Mouse (Mus musculus) MEL (cell line): ENCODE data around the gene Olfr39. TPM values are rescaled to one million over a fixed set of nuclear protein-coding genes. Genes with fewer than 3 reads are reported as not detected.

ENCODE experiments used
- DNase-seq: peaks from one replicate; pipeline ENCODE4 v3.0.0; 2011; ENCODE audit warnings: low read depth, low spot score
- H3K27ac ChIP-seq: 2 replicates; pipeline ENCODE4 v1.5.1; 2012; ENCODE audit warnings: low read depth, mild to moderate bottlenecking, control low read depth, low read length, moderate library complexity; ENCODE audit not compliant: control insufficient read depth
- H3K27me3 ChIP-seq, 2 experiments: fragments of 150-350 bp in 1 of 2; sonication (generic) in 1 of 2; 2 replicates each; pipeline ENCODE4 v1.6.1; 2012; ENCODE audit warnings: low read length in 2 of 2, mild to moderate bottlenecking in 2 of 2, improper control_type of control experiment in 1 of 2, moderate library complexity in 1 of 2; ENCODE audit not compliant: insufficient read depth in 2 of 2, control insufficient read depth in 1 of 2
- H3K36me3 ChIP-seq, 2 experiments: 2 replicates each; pipeline ENCODE4 v1.6.1; 2012 to 2014; ENCODE audit warnings: low read length in 2 of 2, improper control_type of control experiment in 1 of 2, inconsistent platforms in 1 of 2, mild to moderate bottlenecking in 1 of 2; ENCODE audit not compliant: insufficient read depth in 2 of 2, control insufficient read depth in 1 of 2
- H3K4me1 ChIP-seq, 2 experiments: fragments of 150-350 bp in 1 of 2; sonication (generic) in 1 of 2; 2 replicates each; pipeline ENCODE4 v1.6.1; 2012; ENCODE audit warnings: low read length in 2 of 2, improper control_type of control experiment in 1 of 2, mild to moderate bottlenecking in 1 of 2; ENCODE audit not compliant: insufficient read depth in 2 of 2, control insufficient read depth in 1 of 2
- H3K4me3 ChIP-seq, 2 experiments: fragments of 150-350 bp in 1 of 2; sonication (generic) in 1 of 2; 2 replicates each; pipeline ENCODE4 v1.5.1; 2012; ENCODE audit warnings: low read depth in 2 of 2, low read length in 2 of 2, mild to moderate bottlenecking in 2 of 2, moderate library complexity in 2 of 2, control low read depth in 1 of 2, improper control_type of control experiment in 1 of 2; ENCODE audit not compliant: control insufficient read depth in 1 of 2, insufficient read depth in 1 of 2
- H3K79me2 ChIP-seq: 2 replicates; pipeline ENCODE4 v1.6.1; 2012; ENCODE audit warnings: mild to moderate bottlenecking, low read length, moderate library complexity; ENCODE audit not compliant: control insufficient read depth, poor library complexity, insufficient read depth
- H3K9ac ChIP-seq: 2 replicates; pipeline ENCODE4 v1.6.1; 2012; ENCODE audit warnings: low read depth, mild to moderate bottlenecking, control low read depth, low read length, moderate library complexity; ENCODE audit not compliant: control insufficient read depth, poor library complexity, severe bottlenecking
- H3K9me3 ChIP-seq: fragments of 150-350 bp; sonication (generic); replicated peaks from 2 replicates; pipeline ENCODE4 v1.6.1; 2012; ENCODE audit warnings: mild to moderate bottlenecking, low read length, improper control_type of control experiment, moderate library complexity; ENCODE audit not compliant: insufficient read depth
- BHLHE40 ChIP-seq: IDR thresholded peaks from 2 replicates; pipeline ENCODE4 v1.6.1; 2012; ENCODE audit warnings: low read depth, mild to moderate bottlenecking, inconsistent platforms, low read length, improper control_type of control experiment, borderline replicate concordance
- CHD1 ChIP-seq: IDR thresholded peaks from 2 replicates; pipeline ENCODE4 v1.6.1; 2012; ENCODE audit warnings: low read depth, mild to moderate bottlenecking, inconsistent platforms, low read length, improper control_type of control experiment
- CTCF ChIP-seq, 3 experiments: IDR thresholded peaks in 2 of 3; conservative IDR thresholded peaks in 1 of 3; 2 replicates each; pipeline ENCODE4 v1.5.1; 2011 to 2012; ENCODE audit warnings: low read length in 3 of 3, low read depth in 2 of 3, mild to moderate bottlenecking in 2 of 3, improper control_type of control experiment in 1 of 3, inconsistent platforms in 1 of 3, mixed read lengths in 1 of 3, moderate library complexity in 1 of 3; ENCODE audit not compliant: control insufficient read depth in 1 of 3, insufficient read depth in 1 of 3, poor library complexity in 1 of 3, severe bottlenecking in 1 of 3
- E2F4 ChIP-seq: IDR thresholded peaks from 2 replicates; pipeline ENCODE4 v1.6.1; 2011; ENCODE audit warnings: low read depth, low read length, improper control_type of control experiment, borderline replicate concordance
- EP300 ChIP-seq, 2 experiments: IDR thresholded peaks; 2 replicates each; pipeline ENCODE4 v1.6.1; 2011; ENCODE audit warnings: improper control_type of control experiment in 2 of 2, low read length in 2 of 2, low read depth in 1 of 2, mild to moderate bottlenecking in 1 of 2
- ETS1 ChIP-seq: IDR thresholded peaks from 2 replicates; pipeline ENCODE4 v1.6.1; 2012; ENCODE audit warnings: low read depth, mild to moderate bottlenecking, inconsistent platforms, low read length, improper control_type of control experiment, moderate library complexity
- GABPA ChIP-seq: IDR thresholded peaks from 2 replicates; pipeline ENCODE4 v1.6.1; 2012; ENCODE audit warnings: low read depth, mild to moderate bottlenecking, inconsistent platforms, low read length, improper control_type of control experiment, moderate library complexity
- GATA1 ChIP-seq: IDR thresholded peaks from 2 replicates; pipeline ENCODE4 v1.6.1; 2011; ENCODE audit warnings: low read depth, low read length, improper control_type of control experiment
- HCFC1 ChIP-seq: IDR thresholded peaks from 2 replicates; pipeline ENCODE4 v1.6.1; 2012; ENCODE audit warnings: low read depth, mild to moderate bottlenecking, inconsistent platforms, low read length, improper control_type of control experiment, moderate library complexity
- JUND ChIP-seq: IDR thresholded peaks from 2 replicates; pipeline ENCODE4 v1.6.1; 2011; ENCODE audit warnings: low read depth, mild to moderate bottlenecking, improper control_type of control experiment, low read length
- KAT2A ChIP-seq: conservative IDR thresholded peaks from 2 replicates; pipeline ENCODE4 v1.6.1; 2012; ENCODE audit warnings: low read depth, low read length, improper control_type of control experiment, inconsistent platforms
- MAFK ChIP-seq: IDR thresholded peaks from 2 replicates; pipeline ENCODE4 v1.6.1; 2011; ENCODE audit warnings: low read depth, mild to moderate bottlenecking, low read length, improper control_type of control experiment, borderline replicate concordance
- MAX ChIP-seq: IDR thresholded peaks from 2 replicates; pipeline ENCODE4 v1.6.1; 2011; ENCODE audit warnings: low read length, improper control_type of control experiment
- MAZ ChIP-seq: IDR thresholded peaks from 2 replicates; pipeline ENCODE4 v1.6.1; 2012; ENCODE audit warnings: low read depth, mild to moderate bottlenecking, inconsistent platforms, low read length, improper control_type of control experiment
- MEF2A ChIP-seq: IDR thresholded peaks from 2 replicates; pipeline ENCODE4 v1.6.1; 2014; ENCODE audit warnings: low read depth, mild to moderate bottlenecking, inconsistent platforms, low read length, improper control_type of control experiment; ENCODE audit not compliant: poor library complexity, insufficient replicate concordance, severe bottlenecking; ENCODE audit errors: extremely low read depth
- MXI1 ChIP-seq: IDR thresholded peaks from 2 replicates; pipeline ENCODE4 v1.6.1; 2011; ENCODE audit warnings: mild to moderate bottlenecking, low read depth, low read length, improper control_type of control experiment
- MYB ChIP-seq: IDR thresholded peaks from 2 replicates; pipeline ENCODE4 v1.6.1; 2011; ENCODE audit warnings: mild to moderate bottlenecking, low read depth, low read length, improper control_type of control experiment
- MYC ChIP-seq: IDR thresholded peaks from 2 replicates; pipeline ENCODE4 v1.6.1; 2011; ENCODE audit warnings: low read depth, mild to moderate bottlenecking, low read length, improper control_type of control experiment, moderate library complexity
- NELFE ChIP-seq: IDR thresholded peaks from 2 replicates; pipeline ENCODE4 v1.6.1; 2011; ENCODE audit warnings: low read depth, low read length, improper control_type of control experiment
- NRF1 ChIP-seq: IDR thresholded peaks from 2 replicates; pipeline ENCODE4 v1.6.1; 2014; ENCODE audit warnings: low read depth, mild to moderate bottlenecking, inconsistent platforms, low read length, improper control_type of control experiment, moderate library complexity; ENCODE audit not compliant: poor library complexity, insufficient read depth, severe bottlenecking
- POLR2A ChIP-seq, 2 experiments: IDR thresholded peaks; 2 replicates each; pipeline ENCODE4 v1.6.1; 2011 to 2012; ENCODE audit warnings: low read length in 2 of 2, mild to moderate bottlenecking in 2 of 2, control low read depth in 1 of 2, improper control_type of control experiment in 1 of 2, low read depth in 1 of 2, moderate library complexity in 1 of 2; ENCODE audit not compliant: control insufficient read depth in 1 of 2, insufficient read depth in 1 of 2, poor library complexity in 1 of 2
- POLR2AphosphoS2 ChIP-seq: IDR thresholded peaks from 2 replicates; pipeline ENCODE4 v1.6.1; 2011; ENCODE audit warnings: low read length, improper control_type of control experiment
- POLR2AphosphoS5 ChIP-seq: IDR thresholded peaks from 2 replicates; pipeline ENCODE4 v1.6.1; 2012; ENCODE audit warnings: low read depth, borderline replicate concordance, mild to moderate bottlenecking, inconsistent platforms, low read length, moderate library complexity, mixed read lengths
- RAD21 ChIP-seq: IDR thresholded peaks from 2 replicates; pipeline ENCODE4 v1.6.1; 2011; ENCODE audit warnings: mild to moderate bottlenecking, low read depth, low read length, improper control_type of control experiment
- RCOR1 ChIP-seq: IDR thresholded peaks from 2 replicates; pipeline ENCODE4 v1.6.1; 2012; ENCODE audit warnings: low read depth, mild to moderate bottlenecking, inconsistent platforms, low read length, improper control_type of control experiment
- SIN3A ChIP-seq: IDR thresholded peaks from 2 replicates; pipeline ENCODE4 v1.6.1; 2012; ENCODE audit warnings: low read length, improper control_type of control experiment, inconsistent platforms
- SMC3 ChIP-seq: IDR thresholded peaks from 2 replicates; pipeline ENCODE4 v1.6.1; 2011; ENCODE audit warnings: low read depth, low read length, improper control_type of control experiment
- TAL1 ChIP-seq: IDR thresholded peaks from 2 replicates; pipeline ENCODE4 v1.6.1; 2012; ENCODE audit warnings: mild to moderate bottlenecking, inconsistent platforms, low read length, moderate library complexity, mixed read lengths
- TBP ChIP-seq: IDR thresholded peaks from 2 replicates; pipeline ENCODE4 v1.8.0; 2011; ENCODE audit warnings: low read depth, low read length, improper control_type of control experiment
- TCF12 ChIP-seq: IDR thresholded peaks from 2 replicates; pipeline ENCODE4 v1.6.1; 2014; ENCODE audit warnings: low read depth, mild to moderate bottlenecking, inconsistent platforms, low read length, improper control_type of control experiment, moderate library complexity
- UBTF ChIP-seq: IDR thresholded peaks from 2 replicates; pipeline ENCODE4 v1.6.1; 2012; ENCODE audit warnings: low read depth, mild to moderate bottlenecking, inconsistent platforms, low read length, improper control_type of control experiment, moderate library complexity, borderline replicate concordance; ENCODE audit not compliant: insufficient read depth
- USF1 ChIP-seq: IDR thresholded peaks from 2 replicates; pipeline ENCODE4 v1.6.1; 2014; ENCODE audit warnings: low read depth, mild to moderate bottlenecking, inconsistent platforms, low read length, improper control_type of control experiment, moderate library complexity
- USF2 ChIP-seq, 2 experiments: IDR thresholded peaks; 2 replicates each; pipeline ENCODE4 v1.6.1; 2011 to 2012; ENCODE audit warnings: improper control_type of control experiment in 2 of 2, low read length in 2 of 2, borderline replicate concordance in 1 of 2, inconsistent platforms in 1 of 2, low read depth in 1 of 2, mild to moderate bottlenecking in 1 of 2; ENCODE audit not compliant: insufficient read depth in 1 of 2
- ZKSCAN1 ChIP-seq: IDR thresholded peaks from 2 replicates; pipeline ENCODE4 v1.6.1; 2012; ENCODE audit warnings: low read depth, mild to moderate bottlenecking, inconsistent platforms, low read length, improper control_type of control experiment, moderate library complexity
- ZMIZ1 ChIP-seq: IDR thresholded peaks from 2 replicates; pipeline ENCODE4 v1.6.1; 2012; ENCODE audit warnings: low read depth, mild to moderate bottlenecking, inconsistent platforms, low read length, improper control_type of control experiment, moderate library complexity
- ZNF384 ChIP-seq: IDR thresholded peaks from 2 replicates; pipeline ENCODE4 v1.6.1; 2012; ENCODE audit warnings: low read depth, mild to moderate bottlenecking, inconsistent platforms, low read length, improper control_type of control experiment
- polyA plus RNA-seq, 2 experiments: library from polyadenylated mRNA; stranded (reverse) in 1 of 2; unstranded in 1 of 2; fragments of >175 nt in 1 of 2; fragments of >200 nt in 1 of 2; gene quantifications; 2 replicates each; pipeline versions ENCODE4 v1.2.1 to v1.2.4; 2012; ENCODE audit warnings: low replicate concordance in 2 of 2, low read depth in 1 of 2; ENCODE audit not compliant: insufficient read length in 2 of 2, insufficient read depth in 1 of 2, missing spikeins in 1 of 2
- total RNA-seq: library from RNA; depleted of rRNA; stranded (reverse); fragments of 300-350 nt; gene quantifications from 2 replicates; pipeline ENCODE4 v1.2.3, GENCODE M21; 2012

The Olfr39 gene
- total and polyA plus RNA-seq, 3 experiments, result not detected

- Histone ChIP-seq H3K27ac (peak overlapping the region; percentile 93), H3K4me1 (peaks cover 3 to 20% of the 10 kb centered on the region in 2 experiments), H3K9me3 (no peaks in the 10 kb centered on the region), H3K79me2 (no peaks in the 10 kb centered on the region), H3K9ac (peak overlapping the region; percentile 71), H3K27me3 (no peaks in the 10 kb centered on the region), H3K36me3 (peaks cover 0 to 11% of the 10 kb centered on the region in 2 experiments; a peak in 2 of 4 replicates), H3K4me3 (peak overlapping the region; percentile 35 to 55; a peak in 3 of 4 replicates)
- DNase-seq, result peak; percentile 90
- TF ChIP-seq NRF1 (no peak), MYC (peak; percentile 68; the same call in 1 of the 2 replicates), EP300 (IDR thresholded peaks at IDR 0.05; ENCODE audit: low read depth in 1 of 2, low read length in 2 of 2) (peak; percentile 82 to 92), TBP (0 out of 2 replicates have a peak, but pooled peaks have one; percentile 15), RAD21 (no peak; the same call in 1 of the 2 replicates), MAFK (no peak), MYB (no peak), UBTF (no peak), SIN3A (peak; percentile 70), POLR2A (IDR thresholded peaks at IDR 0.05; ENCODE audit: control insufficient read depth in 1 of 2, insufficient read depth in 1 of 2, low read depth in 1 of 2, low read length in 2 of 2, poor library complexity in 1 of 2) (no peak), E2F4 (peak; percentile 51; the same call in 1 of the 2 replicates), TAL1 (no peak), USF2 (IDR thresholded peaks at IDR 0.05; ENCODE audit: borderline replicate concordance in 1 of 2, insufficient read depth in 1 of 2, low read depth in 1 of 2, low read length in 2 of 2) (no peak), ZMIZ1 (no peak), MXI1 (peak; percentile 48; the same call in 1 of the 2 replicates), GATA1 (no peak; the same call in 1 of the 2 replicates), CHD1 (no peak), USF1 (peak; percentile 23; the same call in 1 of the 2 replicates), HCFC1 (peak; percentile 44; the same call in 1 of the 2 replicates), RCOR1 (peak; percentile 65), BHLHE40 (peak; percentile 9; the same call in 1 of the 2 replicates), POLR2AphosphoS5 (no peak), SMC3 (no peak; the same call in 1 of the 2 replicates), ETS1 (peak; percentile 77), NELFE (no peak), POLR2AphosphoS2 (no peak), KAT2A (peak; percentile 52; the same call in 1 of the 2 replicates), CTCF (IDR thresholded peaks at IDR 0.05 in 2 of 3, conservative IDR thresholded peaks at IDR 0.05 in 1 of 3; ENCODE audit: control insufficient read depth in 1 of 3, insufficient read depth in 1 of 3, low read depth in 2 of 3, low read length in 3 of 3, poor library complexity in 1 of 3, severe bottlenecking in 1 of 3) (no peak), MAX (peak; percentile 58; the same call in 1 of the 2 replicates), ZNF384 (peak; percentile 62), TCF12 (peak; percentile 69), JUND (no peak), MAZ (0 out of 2 replicates have a peak, but pooled peaks have one; percentile 23), MEF2A (no peak), ZKSCAN1 (no peak), GABPA (no peak)
These were observed 44.8 kb upstream of the Olfr39 start for GRCm38 (mm10) chr9:20237378-20237777.
